In the genomic region with DNA sequence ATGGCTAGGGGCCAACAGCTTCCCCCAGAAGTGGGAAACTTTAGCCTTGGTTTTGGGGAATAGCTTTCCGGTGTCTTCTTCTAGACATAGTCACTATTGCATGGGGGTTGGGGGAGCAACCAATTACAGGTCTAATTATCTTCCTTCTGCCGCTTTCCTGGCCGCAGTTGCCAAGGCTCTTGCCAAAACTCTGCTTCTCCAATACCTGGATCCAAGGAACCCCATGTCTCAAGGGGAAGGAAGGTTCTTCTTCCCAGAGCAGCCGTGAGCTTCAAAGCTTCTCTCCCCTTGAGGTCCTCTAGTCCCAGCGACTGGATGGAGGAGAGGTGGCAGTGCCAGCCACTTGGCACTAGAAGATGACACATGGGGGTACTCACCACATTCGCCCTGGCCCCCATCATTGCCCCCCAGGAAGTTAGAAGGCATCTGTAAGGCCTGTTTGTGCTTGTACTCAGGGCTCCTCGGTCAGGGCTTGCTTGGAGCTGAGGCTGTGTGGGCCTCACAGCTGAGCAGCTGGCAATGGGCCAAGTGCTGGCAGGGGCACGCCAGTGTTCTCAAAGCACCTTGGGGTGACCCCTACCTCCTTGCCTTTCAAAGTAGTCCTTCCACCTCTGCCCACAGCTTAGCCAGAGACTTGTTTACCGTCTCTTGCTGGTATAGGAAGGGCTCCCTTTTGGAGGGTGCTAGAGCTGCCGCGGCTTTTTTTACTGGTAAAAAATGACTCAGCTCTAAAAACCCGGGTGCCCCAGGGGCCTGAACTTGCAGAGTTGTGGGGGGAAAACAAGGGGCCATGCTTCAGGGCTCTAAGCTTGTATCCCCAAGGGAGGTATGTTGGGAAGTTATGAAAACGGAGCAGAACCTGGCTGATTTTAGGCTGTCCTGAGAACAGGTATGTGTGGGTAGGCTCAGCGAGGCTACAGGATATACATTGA, we compare ENCODE assay signal across 9 mouse cellular contexts. TPM values are rescaled to one million over a fixed set of nuclear protein-coding genes. Genes with fewer than 3 reads are reported as not detected.
DNase-seq lines count a peak whose midpoint lies in the region; ATAC-seq lines count a peak whose summit lies in the region.
"Had no signal": no experiment of that assay in that cellular context is flagged by ENCODE, and none has a peak within 500 bp of the region (broad histone marks: within the 10 kb centered on the region; RNA-seq: fewer than 3 reads in every experiment).

No protein-coding gene starts in this region.

- no peaks in the 10 kb centered on the region for H3K36me3 ChIP-seq in intestine, embryonic 14.5 days (ENCODE audit: control insufficient read depth, insufficient read depth, low read length)
- no peaks in the 10 kb centered on the region for H3K36me3 ChIP-seq in intestine, embryonic 15.5 days
- H3K36me3 ChIP-seq: neural tube, embryonic 15.5 days had no signal

- H3K27ac ChIP-seq in intestine, embryonic 14.5 days (ENCODE audit: low read depth), result no peak overlapping the region
- no peak overlapping the region for H3K27ac ChIP-seq in intestine, embryonic 15.5 days
- H3K27ac ChIP-seq: neural tube, embryonic 15.5 days had no signal

- H3K4me3 ChIP-seq in intestine, embryonic 14.5 days (ENCODE audit: low read depth, low read length), result no peak overlapping the region
- H3K4me3 ChIP-seq in intestine, embryonic 15.5 days (replicated peaks), result no peak overlapping the region
- H3K4me3 ChIP-seq: neural tube, embryonic 15.5 days had no signal

- 0 out of 2 replicates have a peak, but pooled peaks have one; percentile 41 for ATAC-seq in intestine, embryonic 14.5 days (replicated peaks; ENCODE audit: low FRiP score, low TSS enrichment, low read depth)
- ATAC-seq in intestine, embryonic 15.5 days, result no peak
- ATAC-seq in activated CD4-positive, CD25-positive, alpha-beta regulatory T cell, adult 4 months, result no peak

- no peak for DNase-seq in intestine, embryonic 14.5 days (ENCODE audit: low spot score)
- DNase-seq in MN1 (ENCODE audit: low spot score), result peak; percentile 47
- peak; percentile 55 for DNase-seq in cerebellum, adult 9-11 months
- peak; percentile 39 for DNase-seq in kidney, adult 9 months
- DNase-seq in embryo, embryonic 11 days, result no peak
- DNase-seq in urinary bladder, postnatal 25 days (ENCODE audit: low spot score), result no peak

- peaks cover 10% of the 10 kb centered on the region for H3K4me1 ChIP-seq in intestine, embryonic 14.5 days (replicated peaks; ENCODE audit: control insufficient read depth, insufficient read depth, low read length)
- peaks cover 10% of the 10 kb centered on the region; the same call in 1 of the 2 replicates for H3K4me1 ChIP-seq in intestine, embryonic 15.5 days (replicated peaks)

- no peak overlapping the region for H3K9ac ChIP-seq in intestine, embryonic 14.5 days (ENCODE audit: low read length)
- no peak overlapping the region for H3K9ac ChIP-seq in intestine, embryonic 15.5 days
- H3K9ac ChIP-seq: neural tube, embryonic 15.5 days had no signal

- 74% methylated on average over 14 of the region's 14 CpGs for WGBS in intestine, embryonic 14.5 days
- WGBS in intestine, embryonic 15.5 days, result 70% methylated on average over 14 of the region's 14 CpGs

- no peak overlapping the region for H3K4me2 ChIP-seq in intestine, embryonic 14.5 days (ENCODE audit: low read length)
- no peak overlapping the region for H3K4me2 ChIP-seq in intestine, embryonic 15.5 days (replicated peaks)
- H3K4me2 ChIP-seq: neural tube, embryonic 15.5 days had no signal

- no peaks in the 10 kb centered on the region for H3K27me3 ChIP-seq in intestine, embryonic 14.5 days (replicated peaks; ENCODE audit: control insufficient read depth, insufficient read depth, low read length)
- H3K27me3 ChIP-seq in intestine, embryonic 15.5 days (replicated peaks), result no peaks in the 10 kb centered on the region
- H3K27me3 ChIP-seq: neural tube, embryonic 15.5 days had no signal

- no peaks in the 10 kb centered on the region for H3K9me3 ChIP-seq in intestine, embryonic 14.5 days (ENCODE audit: control insufficient read depth, low read length)
- no peaks in the 10 kb centered on the region for H3K9me3 ChIP-seq in intestine, embryonic 15.5 days
- H3K9me3 ChIP-seq: neural tube, embryonic 15.5 days had no signal

RNA-seq across cellular contexts. Expression of gene Srp9, which starts 12.9 kb away (rescaled TPM):
- 134 and 142 TPM in 2 replicates for polyA plus RNA-seq in intestine, embryonic 14.5 days (2014; fragmentation: Nextera tagmentation; extraction: Ambion mirVana)
- 144 and 173 TPM in 2 replicates for polyA plus RNA-seq in intestine, embryonic 15.5 days (2015; fragmentation: Nextera tagmentation; extraction: Ambion mirVana)
- polyA plus RNA-seq in activated CD4-positive, CD25-positive, alpha-beta regulatory T cell, adult 4 months (2017; shearing (Covaris generic)), result 100 to 1,000 TPM; 147 to 184 TPM

RNA-seq across cellular contexts. Expression of gene Vmn1r1, which starts 52.6 kb away (rescaled TPM):
- polyA plus RNA-seq in intestine, embryonic 14.5 days (2014; fragmentation: Nextera tagmentation; extraction: Ambion mirVana), result not detected in 2 replicates
- not detected in 2 replicates for polyA plus RNA-seq in intestine, embryonic 15.5 days (2015; fragmentation: Nextera tagmentation; extraction: Ambion mirVana)
- polyA plus RNA-seq in activated CD4-positive, CD25-positive, alpha-beta regulatory T cell, adult 4 months (2017; shearing (Covaris generic)), result not detected
- polyA plus RNA-seq: neural tube, embryonic 15.5 days had no signal

Comparison
In these comparisons a context has a peak if more than half of its experiments do, and no peak if none do; other contexts are left out.
1. DNase-seq: peak in MN1 (single experiment), cerebellum, adult 9-11 months (single experiment) and kidney, adult 9 months (single experiment); none in intestine, embryonic 14.5 days (single experiment), embryo, embryonic 11 days (single experiment) and urinary bladder, postnatal 25 days (single experiment).